ENCODE assay signal across 8 mouse cellular contexts in genomic region chr7:65955304-65956220, GRCm38 (mm10).
DNase-seq lines count a peak whose midpoint lies in the region; ATAC-seq and TF ChIP-seq lines count a peak whose summit lies in the region.

No protein-coding gene starts in this region.

- no peak overlapping the region for H3K4me3 ChIP-seq in heart, adult 2 months
- no peak overlapping the region for H3K4me3 ChIP-seq in forebrain, embryonic 10.5 days
- H3K4me3 ChIP-seq in neural tube, embryonic 15.5 days (replicated peaks) = no peak overlapping the region
- H3K4me3 ChIP-seq in intestine, postnatal 0 days (ENCODE audit: low read depth, low read length) = no peak overlapping the region

- TF ChIP-seq CTCF in heart, adult 2 months (IDR thresholded peaks at IDR 0.05) = no peak
- no peak for TF ChIP-seq CTCF in intestine, postnatal 0 days (IDR thresholded peaks at IDR 0.05; ENCODE audit: low read depth)

- peak overlapping the region; percentile 34 for H3K4me2 ChIP-seq in neural tube, embryonic 15.5 days
- H3K4me2 ChIP-seq in intestine, postnatal 0 days (replicated peaks; ENCODE audit: low read depth) = no peak overlapping the region

- H3K9me3 ChIP-seq in forebrain, embryonic 10.5 days = no peaks in the 10 kb centered on the region
- no peaks in the 10 kb centered on the region for H3K9me3 ChIP-seq in neural tube, embryonic 15.5 days (replicated peaks)
- no peaks in the 10 kb centered on the region for H3K9me3 ChIP-seq in intestine, postnatal 0 days (ENCODE audit: control insufficient read depth)

- no peaks in the 10 kb centered on the region for H3K27me3 ChIP-seq in heart, adult 2 months (ENCODE audit: control insufficient read depth, insufficient read depth, low read length)
- no peaks in the 10 kb centered on the region for H3K27me3 ChIP-seq in forebrain, embryonic 10.5 days (ENCODE audit: poor library complexity, severe bottlenecking)
- H3K27me3 ChIP-seq in neural tube, embryonic 15.5 days (replicated peaks) = 0 out of 2 replicates have a peak, but pooled peaks cover 5% of the 10 kb centered on the region
- H3K27me3 ChIP-seq in intestine, postnatal 0 days (replicated peaks; ENCODE audit: control insufficient read depth, insufficient read depth, low read length) = no peaks in the 10 kb centered on the region

- no peak overlapping the region for H3K9ac ChIP-seq in heart, adult 2 months (ENCODE audit: low read depth, low read length)
- H3K9ac ChIP-seq in neural tube, embryonic 15.5 days (replicated peaks) = no peak overlapping the region
- H3K9ac ChIP-seq in intestine, postnatal 0 days (ENCODE audit: low read depth, low read length) = no peak overlapping the region

- intact Hi-C loops in heart, adult 2 months (cut with DNase I) = no loop called here

- H3K27ac ChIP-seq in heart, adult 2 months = no peak overlapping the region
- peak overlapping the region; percentile 40 for H3K27ac ChIP-seq in forebrain, embryonic 10.5 days
- no peak overlapping the region; the same call in 1 of the 2 replicates for H3K27ac ChIP-seq in neural tube, embryonic 15.5 days (replicated peaks)
- no peak overlapping the region for H3K27ac ChIP-seq in intestine, postnatal 0 days (ENCODE audit: low read depth, low read length)

- peak; percentile 79 for ATAC-seq in neural tube, embryonic 15.5 days (ENCODE audit: low FRiP score)
- no peak for ATAC-seq in megakaryocyte progenitor cell, adult 5-6 weeks (replicated peaks; ENCODE audit: poor library complexity)
- ATAC-seq in intestine, postnatal 0 days = no peak

- H3K36me3 ChIP-seq in heart, adult 2 months (ENCODE audit: control insufficient read depth, insufficient read depth, low read length) = no peaks in the 10 kb centered on the region
- H3K36me3 ChIP-seq in forebrain, embryonic 10.5 days (replicated peaks) = no peaks in the 10 kb centered on the region
- H3K36me3 ChIP-seq in neural tube, embryonic 15.5 days = no peaks in the 10 kb centered on the region
- H3K36me3 ChIP-seq in intestine, postnatal 0 days (ENCODE audit: control insufficient read depth, insufficient read depth) = no peaks in the 10 kb centered on the region

- no peak for TF ChIP-seq POLR2A in heart, adult 2 months (IDR thresholded peaks at IDR 0.05; ENCODE audit: insufficient read depth, low read depth, low read length)

- no peaks in the 10 kb centered on the region for H3K79me2 ChIP-seq in heart, adult 2 months (replicated peaks; ENCODE audit: control insufficient read depth, insufficient read depth, low read length)

- TF ChIP-seq EP300 in heart, adult 2 months (IDR thresholded peaks at IDR 0.05; ENCODE audit: insufficient read depth, low read depth, low read length) = no peak

- WGBS in heart, adult 2 months = 84% methylated on average over 24 of the region's 24 CpGs
- WGBS in forebrain, embryonic 10.5 days = 71% methylated on average over 24 of the region's 24 CpGs
- WGBS in neural tube, embryonic 15.5 days = 14% methylated on average over 24 of the region's 24 CpGs
- WGBS in intestine, postnatal 0 days = 73% methylated on average over 24 of the region's 24 CpGs

- no peaks in the 10 kb centered on the region for H3K4me1 ChIP-seq in heart, adult 2 months (ENCODE audit: control insufficient read depth, insufficient read depth, low read length)
- H3K4me1 ChIP-seq in forebrain, embryonic 10.5 days = peaks cover 18% of the 10 kb centered on the region
- peaks cover 13% of the 10 kb centered on the region for H3K4me1 ChIP-seq in neural tube, embryonic 15.5 days
- H3K4me1 ChIP-seq in intestine, postnatal 0 days (replicated peaks; ENCODE audit: control insufficient read depth, insufficient read depth, low read length) = no peaks in the 10 kb centered on the region

- DNase-seq in heart, adult 11 months = peak; percentile 95
- DNase-seq in heart, adult 2 months = no peak
- peak; percentile 41 for DNase-seq in forebrain, embryonic 10.5 days (ENCODE audit: extremely low spot score, low spot score)
- DNase-seq in layer of hippocampus, postnatal 36 days = peak; percentile 7 to 16
- DNase-seq in retina, postnatal 1 day = no peak

Comparison
In these comparisons a context has a peak if more than half of its experiments do, and no peak if none do; other contexts are left out.
1. DNase-seq: peak in heart, adult 11 months (single experiment), forebrain, embryonic 10.5 days (single experiment) and layer of hippocampus, postnatal 36 days (2 of 2); none in heart, adult 2 months (0 of 2) and retina, postnatal 1 day (single experiment).